Mouse (Mus musculus) spleen, adult 2 months (tissue): ENCODE results near the gene Fads2.

ENCODE experiments used
- CTCF ChIP-seq: fragments of 200-500 bp; IDR thresholded peaks from 2 replicates; pipeline ENCODE4 v1.5.1; 2011; ENCODE audit warnings: mild to moderate bottlenecking, inconsistent platforms; ENCODE audit not compliant: insufficient read depth, insufficient read length, insufficient replicate concordance; ENCODE audit errors: extremely low read depth
- POLR2A ChIP-seq: fragments of 200-500 bp; IDR thresholded peaks from 2 replicates; pipeline ENCODE4 v1.6.1; 2011; ENCODE audit warnings: low read depth, low read length, inconsistent platforms

- TF ChIP-seq CTCF (no peak), POLR2A (no peak)
Observed at GRCm38 (mm10) chr19:10053692-10054260, 47.8 kb downstream of the Fads2 start.
